Mouse (Mus musculus): Measurements from ENCODE around the gene Inpp4b.

DNA sequence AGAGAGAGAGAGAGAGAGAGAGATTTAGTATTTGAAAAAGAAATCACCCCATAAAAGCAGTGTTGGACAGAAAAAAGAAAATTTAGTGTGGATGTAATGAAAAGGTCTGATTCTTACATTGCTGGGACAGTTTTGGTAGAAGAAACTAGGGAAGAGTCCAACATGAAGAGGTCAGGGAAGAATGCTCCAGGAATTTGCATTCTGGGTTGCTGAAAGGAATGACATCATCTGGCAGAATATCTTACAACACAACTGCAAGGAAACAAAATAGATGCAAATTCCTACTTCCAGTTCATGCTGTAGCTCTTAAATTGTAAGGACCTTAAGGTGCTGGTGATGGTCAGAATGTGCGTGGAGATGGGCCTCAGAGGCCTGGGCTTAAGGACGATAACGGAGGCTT, 650.6 kb downstream of the Inpp4b start:
- TF ChIP-seq CTCF (IDR thresholded peaks at IDR 0.05; ENCODE audit: insufficient read depth, low read depth, low read length) (no peak), POLR2A (IDR thresholded peaks at IDR 0.05; ENCODE audit: insufficient read depth, low read depth, low read length) (no peak)

Data from olfactory bulb, adult 2 months (tissue).